Mouse (Mus musculus) frontal cortex, postnatal 10 days (tissue): ENCODE data around the gene Tdrd12.
A peak's percentile ranks its signal among the peaks of the same experiment; 100 is the strongest.
"Not testable (repeated sequence)": the region's sequence is repeated elsewhere in the genome, so short reads cannot be mapped to it uniquely, and the experiment has no call there.

Source experiments
- DNase-seq, 2 experiments: peaks; one replicate each; pipeline ENCODE4 v3.0.0; 2022; ENCODE audit warnings: low spot score in 2 of 2, mixed read lengths in 1 of 2

Tdrd12 gene

GRCm38 (mm10) chr7:35537562-35537961 lies at the start of gene Tdrd12:
TSS of gene Tdrd12 (minus strand) at chr7:35537745.
- DNase-seq, result no peak

- peak in 1 of 2 experiments; percentile 16 for DNase-seq
Observed at GRCm38 (mm10) chr7:35586906-35587445, 49.4 kb upstream of the Tdrd12 start.

- DNase-seq, result peak; percentile 94 to 95
Observed at GRCm38 (mm10) chr7:35586055-35586905, 48.7 kb upstream of the Tdrd12 start, which contains the start of gene Ankrd27. TSS of gene Ankrd27 (plus strand) at chr7:35586244.

GRCm38 (mm10) chr7:35585191-35586054 lies 47.9 kb upstream of the Tdrd12 start, which contains the start of gene Rgs9bp:
TSS of gene Rgs9bp (minus strand) at chr7:35585582.
- DNase-seq, result peak in 1 of 2 experiments; percentile 11

- peak in 1 of 2 experiments; percentile 25 for DNase-seq
Observed at GRCm38 (mm10) chr7:35584786-35585190, 47.2 kb upstream of the Tdrd12 start.

GRCm38 (mm10) chr7:35584068-35584785 lies 46.7 kb upstream of the Tdrd12 start:
- DNase-seq, result no peak

- no peak for DNase-seq
Observed at GRCm38 (mm10) chr7:35583476-35584025, 46.0 kb upstream of the Tdrd12 start.

GRCm38 (mm10) chr7:35582719-35583118 lies 45.2 kb upstream of the Tdrd12 start:
- DNase-seq, result no peak

GRCm38 (mm10) chr7:35579849-35580248 lies 42.3 kb upstream of the Tdrd12 start:
- DNase-seq, result no peak

- not testable (repeated sequence) for DNase-seq
Observed at GRCm38 (mm10) chr7:35570883-35571282, 33.3 kb upstream of the Tdrd12 start.

GRCm38 (mm10) chr7:35569724-35570123 lies 32.2 kb upstream of the Tdrd12 start:
- DNase-seq, result not testable (repeated sequence)

- DNase-seq, result not testable (repeated sequence)
Observed at GRCm38 (mm10) chr7:35565965-35566364, 28.4 kb upstream of the Tdrd12 start.

- not testable (repeated sequence) for DNase-seq
Observed at GRCm38 (mm10) chr7:35564872-35565271, 27.3 kb upstream of the Tdrd12 start.

GRCm38 (mm10) chr7:35564067-35564865 lies 26.7 kb upstream of the Tdrd12 start:
- DNase-seq, result no peak

- DNase-seq, result no peak
Observed at GRCm38 (mm10) chr7:35563071-35563470, 25.5 kb upstream of the Tdrd12 start.

- no peak for DNase-seq
Observed at GRCm38 (mm10) chr7:35559838-35560237, 22.3 kb upstream of the Tdrd12 start.

- DNase-seq, result no peak
Observed at GRCm38 (mm10) chr7:35558681-35559080, 21.1 kb upstream of the Tdrd12 start.

GRCm38 (mm10) chr7:35557577-35557976 lies 20.0 kb upstream of the Tdrd12 start:
- no peak for DNase-seq

- DNase-seq, result no peak
Observed at GRCm38 (mm10) chr7:35556905-35557304, 19.4 kb upstream of the Tdrd12 start.

GRCm38 (mm10) chr7:35556205-35556603 lies 18.7 kb upstream of the Tdrd12 start, which contains the start of gene Nudt19:
TSS of gene Nudt19 (minus strand) at chr7:35556304.
- DNase-seq, result no peak
